Mouse (Mus musculus) intestine, embryonic 15.5 days (tissue): Measurements from ENCODE around the gene Nemp1. TPM values are rescaled to one million over a fixed set of nuclear protein-coding genes. Genes with fewer than 3 reads are reported as not detected.

Experiments used
- ATAC-seq: fragments of 200-750 bp; cut with Nextera tagmentation; 2 replicates; pipeline ENCODE4 v1.8.0; 2017; ENCODE audit warnings: moderate TSS enrichment, moderate library complexity
- H3K27ac ChIP-seq: fragments of 300-500 bp; sonication (generic); 2 replicates; pipeline ENCODE4 v1.5.1; 2015; ENCODE audit warnings: mild to moderate bottlenecking, inconsistent platforms
- H3K27me3 ChIP-seq: fragments of 300-500 bp; sonication (generic); replicated peaks from 2 replicates; pipeline ENCODE4 v1.6.1; 2015; ENCODE audit warnings: inconsistent platforms
- H3K36me3 ChIP-seq: fragments of 300-500 bp; sonication (generic); 2 replicates; pipeline ENCODE4 v1.6.1; 2015; ENCODE audit warnings: inconsistent platforms
- H3K4me1 ChIP-seq: fragments of 300-500 bp; sonication (generic); replicated peaks from 2 replicates; pipeline ENCODE4 v1.6.1; 2015; ENCODE audit warnings: inconsistent platforms
- H3K4me2 ChIP-seq: fragments of 300-500 bp; sonication (generic); replicated peaks from 2 replicates; pipeline ENCODE4 v1.6.1; 2015; ENCODE audit warnings: mild to moderate bottlenecking, inconsistent platforms
- H3K4me3 ChIP-seq: fragments of 300-500 bp; sonication (generic); replicated peaks from 2 replicates; pipeline ENCODE4 v1.5.1; 2015; ENCODE audit warnings: inconsistent platforms
- H3K9ac ChIP-seq: fragments of 300-500 bp; sonication (generic); 2 replicates; pipeline ENCODE4 v1.6.1; 2015; ENCODE audit warnings: inconsistent platforms
- H3K9me3 ChIP-seq: fragments of 300-500 bp; sonication (generic); 2 replicates; pipeline ENCODE4 v1.6.1; 2016; ENCODE audit warnings: inconsistent platforms
- WGBS: fragments of 180-500 bp; shearing (Covaris S2); methylation state at CpG from one replicate; pipeline ENCODE4 v1.1.7; 2015; 5-methylcytosine and 5-hydroxymethylcytosine counted together
- polyA plus RNA-seq: library from polyadenylated mRNA; unstranded; fragments of >200 nt; fragmentation: Nextera tagmentation; extraction: Ambion mirVana; gene quantifications from 2 replicates; pipeline ENCODE4 v1.2.1, GENCODE M21; 2015

The Nemp1 gene
- polyA plus RNA-seq, 1 experiment from 2014 or later, result 6.9 TPM

DNA sequence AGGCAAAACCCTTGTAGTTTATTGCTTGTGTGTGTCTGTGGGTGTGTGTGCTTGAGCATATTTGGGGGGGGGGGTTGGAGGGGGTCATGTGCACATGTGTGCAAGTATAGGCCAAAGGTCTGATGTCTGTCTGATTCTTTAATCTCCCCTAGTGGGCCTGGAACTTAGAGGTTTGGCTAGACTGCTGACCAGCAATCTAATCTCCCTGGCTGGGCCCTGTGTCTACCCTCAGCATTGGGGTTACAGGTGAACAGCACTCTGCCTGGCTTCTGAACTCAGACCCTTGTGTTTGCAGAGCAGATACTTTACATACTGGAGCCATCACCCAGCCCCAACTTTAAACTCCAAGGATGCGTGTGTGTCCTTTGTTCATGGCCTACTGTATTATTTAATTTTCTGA is 12.5 kb downstream of the Nemp1 start:
- H3K4me2 ChIP-seq, result no peak overlapping the region
- WGBS, result 89% methylated on average over 1 of the region's 1 CpGs
- no peak overlapping the region for H3K9ac ChIP-seq
- peaks cover 10% of the 10 kb centered on the region for H3K4me1 ChIP-seq
- H3K4me3 ChIP-seq, result no peak overlapping the region
- H3K9me3 ChIP-seq, result no peaks in the 10 kb centered on the region
- no peaks in the 10 kb centered on the region for H3K36me3 ChIP-seq
- no peak for ATAC-seq
- H3K27ac ChIP-seq, result no peak overlapping the region
- no peaks in the 10 kb centered on the region for H3K27me3 ChIP-seq

GRCm38 (mm10) chr10:127679881-127680280 is 13.2 kb downstream of the Nemp1 start:
- Histone ChIP-seq H3K27ac (no peak overlapping the region), H3K4me3 (no peak overlapping the region), H3K27me3 (no peaks in the 10 kb centered on the region), H3K4me1 (peaks cover 9% of the 10 kb centered on the region), H3K9ac (no peak overlapping the region), H3K9me3 (no peaks in the 10 kb centered on the region), H3K4me2 (no peak overlapping the region), H3K36me3 (no peaks in the 10 kb centered on the region)
- 86% methylated on average over 3 of the region's 3 CpGs for WGBS
- ATAC-seq, result no peak

DNA sequence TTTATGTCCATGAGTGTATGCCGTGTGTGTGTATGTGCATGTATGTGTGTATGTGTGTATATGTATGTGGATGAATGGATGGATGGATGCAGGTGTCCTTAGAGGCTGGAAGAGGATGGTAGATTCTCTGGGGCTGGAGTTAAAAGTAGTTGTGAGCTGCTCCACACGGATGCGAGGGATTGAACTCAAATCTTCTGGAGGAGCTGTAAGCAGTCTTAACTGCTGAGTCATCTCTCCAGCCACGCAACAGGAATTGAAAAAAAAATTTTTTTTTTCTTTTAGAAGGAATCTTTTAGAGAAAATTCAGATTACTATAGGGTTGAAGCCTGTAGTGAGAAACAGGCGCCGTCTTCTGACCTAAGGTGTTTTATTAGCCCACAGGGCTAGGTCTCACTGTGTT is 16.2 kb downstream of the Nemp1 start:
- no peaks in the 10 kb centered on the region for H3K27me3 ChIP-seq
- H3K36me3 ChIP-seq, result no peaks in the 10 kb centered on the region
- H3K4me2 ChIP-seq, result no peak overlapping the region
- H3K4me1 ChIP-seq, result no peaks in the 10 kb centered on the region; the same call in 1 of the 2 replicates
- no peak overlapping the region for H3K27ac ChIP-seq
- H3K4me3 ChIP-seq, result no peak overlapping the region
- no peaks in the 10 kb centered on the region for H3K9me3 ChIP-seq
- 90% methylated on average over 6 of the region's 6 CpGs for WGBS
- no peak for ATAC-seq
- H3K9ac ChIP-seq, result no peak overlapping the region

GRCm38 (mm10) chr10:127691053-127691452 is 24.4 kb downstream of the Nemp1 start:
- H3K4me2 ChIP-seq, result no peak overlapping the region
- H3K36me3 ChIP-seq, result peaks cover 10% of the 10 kb centered on the region; the same call in 1 of the 2 replicates

GRCm38 (mm10) chr10:127694636-127695035 is 27.9 kb downstream of the Nemp1 start:
- WGBS, result 48% methylated on average over 2 of the region's 2 CpGs
- no peak overlapping the region for H3K4me3 ChIP-seq
- peak; percentile 39; the same call in 1 of the 2 replicates for ATAC-seq

More at GRCm38 (mm10) chr10:127691053-127691452, 24.4 kb downstream of the Nemp1 start:
- Histone ChIP-seq H3K4me1 (no peaks in the 10 kb centered on the region), H3K4me3 (no peak overlapping the region), H3K27me3 (no peaks in the 10 kb centered on the region), H3K9ac (no peak overlapping the region), H3K9me3 (no peaks in the 10 kb centered on the region), H3K27ac (no peak overlapping the region)
- 20% methylated on average over 1 of the region's 1 CpGs for WGBS
- no peak for ATAC-seq

DNA sequence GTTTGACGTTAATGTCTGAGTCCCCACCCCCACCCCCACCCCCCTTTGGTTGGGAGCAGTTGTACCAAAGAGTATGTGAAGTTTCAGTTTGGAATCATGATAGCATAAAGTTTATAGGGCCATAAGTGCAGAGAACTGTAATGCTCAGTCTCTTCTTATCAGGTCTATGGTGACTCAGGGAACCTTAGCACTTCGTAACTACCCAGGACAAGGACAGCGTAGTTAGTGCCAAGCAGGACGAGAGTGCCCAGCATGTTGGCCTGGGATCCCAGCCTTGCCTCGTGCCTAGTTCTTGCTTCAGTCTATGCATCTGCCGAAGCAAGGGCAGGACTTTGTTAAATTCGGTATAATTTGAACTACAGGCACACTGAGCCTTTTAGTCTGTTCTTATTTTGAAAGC is 29.1 kb downstream of the Nemp1 start:
- 78% methylated on average over 7 of the region's 7 CpGs for WGBS
- Histone ChIP-seq H3K36me3 (peaks cover 20% of the 10 kb centered on the region; the same call in 1 of the 2 replicates), H3K27me3 (no peaks in the 10 kb centered on the region), H3K9me3 (no peaks in the 10 kb centered on the region), H3K4me1 (no peaks in the 10 kb centered on the region), H3K27ac (no peak overlapping the region), H3K4me2 (no peak overlapping the region), H3K4me3 (no peak overlapping the region), H3K9ac (no peak overlapping the region)
- peak; percentile 51; the same call in 1 of the 2 replicates for ATAC-seq

More at GRCm38 (mm10) chr10:127694636-127695035, 27.9 kb downstream of the Nemp1 start:
- H3K9me3 ChIP-seq, result no peaks in the 10 kb centered on the region
- H3K27ac ChIP-seq, result no peak overlapping the region
- no peak overlapping the region for H3K4me2 ChIP-seq
- no peak overlapping the region for H3K9ac ChIP-seq
- H3K27me3 ChIP-seq, result no peaks in the 10 kb centered on the region
- no peaks in the 10 kb centered on the region for H3K4me1 ChIP-seq
- H3K36me3 ChIP-seq, result peaks cover 20% of the 10 kb centered on the region; the same call in 1 of the 2 replicates

DNA sequence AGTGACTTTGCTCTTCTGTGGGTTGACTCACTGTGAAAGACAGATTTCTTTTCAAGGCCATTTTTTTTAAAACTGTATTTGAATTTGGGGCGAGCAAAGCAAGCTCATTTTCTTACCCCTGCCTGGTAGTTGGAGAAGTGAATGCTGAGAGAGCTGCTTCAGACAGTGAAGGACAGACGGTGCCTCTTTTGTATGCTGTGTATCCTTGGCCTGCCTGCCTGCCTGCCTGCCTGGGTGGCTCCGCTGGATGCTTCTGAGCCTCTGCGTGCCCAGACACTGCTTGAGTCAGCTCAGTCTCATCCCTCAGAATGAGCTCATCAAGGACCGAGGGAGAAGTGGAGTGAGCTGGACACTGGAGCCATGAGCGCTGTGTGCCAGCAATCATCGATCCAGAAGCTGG is 32.3 kb downstream of the Nemp1 start:
- Histone ChIP-seq H3K9me3 (no peaks in the 10 kb centered on the region), H3K9ac (no peak overlapping the region), H3K36me3 (peaks cover 20% of the 10 kb centered on the region; the same call in 1 of the 2 replicates), H3K4me2 (no peak overlapping the region), H3K27ac (no peak overlapping the region), H3K27me3 (no peaks in the 10 kb centered on the region), H3K4me1 (peaks cover 6% of the 10 kb centered on the region; the same call in 1 of the 2 replicates), H3K4me3 (no peak overlapping the region)
- 91% methylated on average over 7 of the region's 7 CpGs for WGBS
- ATAC-seq, result no peak

GRCm38 (mm10) chr10:127703299-127703698 is 36.6 kb downstream of the Nemp1 start:
- peak; percentile 75 for ATAC-seq
- peak overlapping the region; percentile 29 for H3K4me3 ChIP-seq
- WGBS, result 38% methylated on average over 4 of the region's 4 CpGs

DNA sequence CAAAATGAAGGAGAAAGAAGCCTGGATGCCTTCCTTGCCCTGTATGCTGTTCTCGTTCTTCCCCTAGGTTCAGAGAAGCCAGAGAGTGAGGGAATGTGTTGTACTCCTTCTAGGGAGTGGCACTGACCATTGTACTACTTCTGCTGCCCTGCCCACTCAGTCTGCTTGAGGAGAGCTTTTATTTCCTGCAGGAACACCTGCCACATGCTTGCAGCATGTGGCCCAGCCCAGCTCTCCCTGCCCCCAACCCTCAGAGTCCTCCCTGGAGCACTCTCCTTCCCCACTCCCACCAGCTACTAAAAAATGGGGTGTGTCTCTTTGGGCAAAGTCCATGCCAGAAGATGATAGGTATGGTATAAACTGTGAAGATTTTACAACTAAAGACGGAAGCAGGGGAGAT is 37.6 kb downstream of the Nemp1 start:
- 32% methylated on average over 2 of the region's 2 CpGs for WGBS
- Histone ChIP-seq H3K4me3 (0 out of 2 replicates have a peak overlapping the region, but pooled peaks have one; percentile 29), H3K27me3 (no peaks in the 10 kb centered on the region), H3K36me3 (no peaks in the 10 kb centered on the region), H3K9me3 (no peaks in the 10 kb centered on the region), H3K4me1 (peaks cover 11% of the 10 kb centered on the region), H3K27ac (peak overlapping the region; percentile 62; the same call in 1 of the 2 replicates), H3K9ac (no peak overlapping the region), H3K4me2 (0 out of 2 replicates have a peak overlapping the region, but pooled peaks have one; percentile 40)
- peak; percentile 86 for ATAC-seq

More at GRCm38 (mm10) chr10:127703299-127703698, 36.6 kb downstream of the Nemp1 start:
- Histone ChIP-seq H3K27me3 (no peaks in the 10 kb centered on the region), H3K9ac (no peak overlapping the region), H3K4me2 (peak overlapping the region; percentile 29; the same call in 1 of the 2 replicates), H3K9me3 (no peaks in the 10 kb centered on the region), H3K4me1 (peaks cover 11% of the 10 kb centered on the region), H3K36me3 (no peaks in the 10 kb centered on the region), H3K27ac (peak overlapping the region; percentile 62; the same call in 1 of the 2 replicates)

- 55% methylated on average over 2 of the region's 2 CpGs for WGBS
- ATAC-seq, result no peak; the same call in 1 of the 2 replicates
- peak within 1 kb of the TSS; percentile 40 for H3K4me2 ChIP-seq
- no peak within 1 kb of the TSS for H3K9ac ChIP-seq
- peak within 1 kb of the TSS; percentile 29 for H3K4me3 ChIP-seq
- no peaks in the 10 kb centered on the region for H3K36me3 ChIP-seq
- H3K27ac ChIP-seq, result peak within 1 kb of the TSS; percentile 62; the same call in 1 of the 2 replicates
- peaks cover 11% of the 10 kb centered on the region for H3K4me1 ChIP-seq
- H3K27me3 ChIP-seq, result no peaks in the 10 kb centered on the region
- H3K9me3 ChIP-seq, result no peaks in the 10 kb centered on the region
Observed at GRCm38 (mm10) chr10:127704766-127705220, 38.1 kb downstream of the Nemp1 start, which contains the start of gene Myo1a. Gene Myo1a, plus strand, starts transcription at chr10:127705170.

GRCm38 (mm10) chr10:127705783-127706182 is 39.1 kb downstream of the Nemp1 start:
- no peak overlapping the region for H3K4me3 ChIP-seq
- no peaks in the 10 kb centered on the region for H3K36me3 ChIP-seq
- H3K9me3 ChIP-seq, result no peaks in the 10 kb centered on the region
- H3K4me2 ChIP-seq, result no peak overlapping the region
- WGBS, result 93% methylated on average over 4 of the region's 4 CpGs
- H3K4me1 ChIP-seq, result peaks cover 11% of the 10 kb centered on the region
- H3K9ac ChIP-seq, result no peak overlapping the region
- no peak for ATAC-seq
- no peak overlapping the region for H3K27ac ChIP-seq
- no peaks in the 10 kb centered on the region for H3K27me3 ChIP-seq

- Histone ChIP-seq H3K4me1 (peaks cover 11% of the 10 kb centered on the region), H3K4me3 (no peak overlapping the region), H3K9me3 (no peaks in the 10 kb centered on the region), H3K4me2 (no peak overlapping the region), H3K9ac (no peak overlapping the region), H3K27me3 (no peaks in the 10 kb centered on the region), H3K27ac (no peak overlapping the region), H3K36me3 (no peaks in the 10 kb centered on the region)
- WGBS, result 78% methylated on average over 7 of the region's 7 CpGs
- ATAC-seq, result no peak
Observed at GRCm38 (mm10) chr10:127707721-127708120, 41.0 kb downstream of the Nemp1 start.

DNA sequence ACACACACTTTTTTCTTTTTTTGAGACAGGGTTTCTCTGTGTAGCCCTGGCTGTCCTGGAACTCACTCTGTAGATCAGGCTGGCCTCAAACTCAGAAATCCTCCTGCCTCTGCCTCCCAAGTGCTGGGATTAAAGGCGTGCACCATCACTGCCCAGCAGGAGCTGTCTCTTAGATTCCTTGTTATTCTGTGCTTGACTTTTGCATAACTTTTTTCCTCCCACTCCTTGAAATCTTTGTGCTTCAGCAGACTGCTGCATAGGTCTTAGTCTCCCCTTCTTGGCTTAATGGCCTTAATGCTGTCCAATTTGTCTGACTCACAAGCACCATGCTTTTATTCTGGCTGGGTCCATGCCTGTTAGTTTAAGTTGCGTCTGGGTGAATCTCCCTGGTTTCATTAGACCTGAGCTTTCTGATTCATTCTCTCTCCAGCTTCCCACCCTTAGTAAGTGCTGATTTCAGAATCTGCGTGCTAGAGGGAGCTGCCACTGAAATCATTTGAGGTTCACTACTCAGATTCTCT is 42.2 kb downstream of the Nemp1 start:
- H3K36me3 ChIP-seq, result no peaks in the 10 kb centered on the region
- no peaks in the 10 kb centered on the region for H3K27me3 ChIP-seq
- no peak overlapping the region for H3K9ac ChIP-seq
- peaks cover 5% of the 10 kb centered on the region; the same call in 1 of the 2 replicates for H3K4me1 ChIP-seq
- 85% methylated on average over 3 of the region's 3 CpGs for WGBS
- no peak overlapping the region for H3K4me2 ChIP-seq
- no peak for ATAC-seq
- H3K4me3 ChIP-seq, result no peak overlapping the region
- no peak overlapping the region for H3K27ac ChIP-seq
- no peaks in the 10 kb centered on the region for H3K9me3 ChIP-seq
